Mouse (Mus musculus) kidney, postnatal 0 days (tissue): ENCODE results near the gene Olfr535. TPM values are rescaled to one million over a fixed set of nuclear protein-coding genes. Genes with fewer than 3 reads are reported as not detected.
"Not testable (repeated sequence)": the region's sequence is repeated elsewhere in the genome, so short reads cannot be mapped to it uniquely, and the experiment has no call there.

ENCODE experiments used
- ATAC-seq: fragments of 200-750 bp; cut with Nextera tagmentation; replicated peaks from 2 replicates; pipeline ENCODE4 v1.8.0; 2017; ENCODE audit warnings: low read depth, moderate number of reproducible peaks, moderate TSS enrichment, moderate library complexity; ENCODE audit not compliant: low FRiP score
- DNase-seq: peaks from one replicate; pipeline ENCODE4 v3.0.0-alpha.2; 2016; ENCODE audit warnings: low spot score
- H3K27ac ChIP-seq: fragments of 300-500 bp; sonication (generic); 2 replicates; pipeline ENCODE4 v1.5.1; 2014; ENCODE audit warnings: mild to moderate bottlenecking
- H3K27me3 ChIP-seq: fragments of 300-500 bp; sonication (generic); 2 replicates; pipeline ENCODE4 v1.6.1; 2014; ENCODE audit warnings: low read length, mixed read lengths; ENCODE audit not compliant: insufficient read depth
- H3K36me3 ChIP-seq: fragments of 300-500 bp; sonication (generic); 2 replicates; pipeline ENCODE4 v1.6.1; 2014; ENCODE audit warnings: low read length, mixed read lengths; ENCODE audit not compliant: insufficient read depth
- H3K4me1 ChIP-seq: fragments of 300-500 bp; sonication (generic); replicated peaks from 2 replicates; pipeline ENCODE4 v1.6.1; 2014; ENCODE audit warnings: antibody characterized with exemption, low read length, mixed read lengths; ENCODE audit not compliant: insufficient read depth
- H3K4me2 ChIP-seq: fragments of 300-500 bp; sonication (generic); 2 replicates; pipeline ENCODE4 v1.6.1; 2014; ENCODE audit warnings: mild to moderate bottlenecking, low read length, moderate library complexity, mixed read lengths
- H3K4me3 ChIP-seq: fragments of 300-500 bp; sonication (generic); replicated peaks from 2 replicates; pipeline ENCODE4 v1.5.1; 2014; ENCODE audit warnings: low read depth, low read length
- H3K9ac ChIP-seq: fragments of 300-500 bp; sonication (generic); 2 replicates; pipeline ENCODE4 v1.6.1; 2014; ENCODE audit warnings: low read depth, low read length
- H3K9me3 ChIP-seq: fragments of 300-500 bp; sonication (generic); replicated peaks from 2 replicates; pipeline ENCODE4 v1.6.1; 2016; ENCODE audit warnings: low read length, inconsistent platforms, mixed read lengths
- CTCF ChIP-seq: IDR thresholded peaks from 2 replicates; pipeline ENCODE4 v1.5.1; 2016; ENCODE audit warnings: antibody characterized with exemption, low read depth, mild to moderate bottlenecking, moderate library complexity
- WGBS: fragments of 180-500 bp; shearing (Covaris S2); extraction: QIAGEN DNeasy Blood & Tissue Kit; methylation state at CpG from one replicate; pipeline ENCODE4 v1.1.7; 2014; 5-methylcytosine and 5-hydroxymethylcytosine counted together
- polyA plus RNA-seq: library from polyadenylated mRNA; unstranded; fragments of >200 nt; fragmentation: Nextera tagmentation; extraction: Ambion mirVana; gene quantifications from 2 replicates; pipeline ENCODE4 v1.2.1, GENCODE M21; 2015

The Olfr535 gene
- polyA plus RNA-seq, 1 experiment from 2014 or later: not detected

GRCm38 (mm10) chr7:140494702-140495101, 10.7 kb downstream of the Olfr535 start:
- Histone ChIP-seq H3K4me1 (no peaks in the 10 kb centered on the region), H3K9me3 (no peaks in the 10 kb centered on the region), H3K9ac (no peak overlapping the region), H3K27me3 (no peaks in the 10 kb centered on the region), H3K4me3 (no peak overlapping the region), H3K36me3 (no peaks in the 10 kb centered on the region), H3K4me2 (no peak overlapping the region), H3K27ac (no peak overlapping the region)
- DNase-seq: no peak
- TF ChIP-seq CTCF: no peak
- ATAC-seq: no peak

GRCm38 (mm10) chr7:140507346-140508021, 23.5 kb downstream of the Olfr535 start, which contains the start of gene Olfr536:
TSS of gene Olfr536 (minus strand) at chr7:140507396.
- H3K9ac ChIP-seq, H3K27me3 ChIP-seq, ATAC-seq, H3K36me3 ChIP-seq, H3K4me2 ChIP-seq, H3K27ac ChIP-seq, H3K4me3 ChIP-seq, DNase-seq, H3K4me1 ChIP-seq, H3K9me3 ChIP-seq: not testable (repeated sequence)
- 33% methylated on average over 2 of the region's 2 CpGs for whole genome bisulfite sequencing

GRCm38 (mm10) chr7:140539746-140540145, 55.7 kb downstream of the Olfr535 start:
- DNase-seq (no peak), ATAC-seq (no peak)
- Histone ChIP-seq H3K27me3 (no peaks in the 10 kb centered on the region), H3K9me3 (no peaks in the 10 kb centered on the region), H3K27ac (no peak overlapping the region), H3K9ac (no peak overlapping the region), H3K4me2 (no peak overlapping the region), H3K4me3 (no peak overlapping the region), H3K36me3 (no peaks in the 10 kb centered on the region), H3K4me1 (no peaks in the 10 kb centered on the region)
- WGBS: 87% methylated on average over 2 of the region's 2 CpGs
- no peak for TF ChIP-seq CTCF

Other genes starting within 250 kb of the Olfr535 start
- not detected in 2 replicates for gene 5830411N06Rik, start 236.9 kb upstream of the Olfr535 start, polyA plus RNA-seq
- gene Olfr525, start 163.4 kb upstream of the Olfr535 start, polyA plus RNA-seq: not detected in 2 replicates
- not detected in 2 replicates for gene Olfr527, start 150.2 kb upstream of the Olfr535 start, polyA plus RNA-seq
- not detected in 2 replicates for gene Olfr60, start 122.5 kb upstream of the Olfr535 start, polyA plus RNA-seq
- gene Olfr530, start 107.9 kb upstream of the Olfr535 start, polyA plus RNA-seq: not detected in 2 replicates
- not detected in 2 replicates for gene Olfr531, start 81.3 kb upstream of the Olfr535 start, polyA plus RNA-seq
- gene Olfr532, start 62.6 kb upstream of the Olfr535 start, polyA plus RNA-seq: not detected in 2 replicates
- not detected in 2 replicates for gene Olfr533, start 20.8 kb upstream of the Olfr535 start, polyA plus RNA-seq
- not detected in 2 replicates for gene Olfr536, start 23.2 kb downstream of the Olfr535 start, polyA plus RNA-seq
- gene Olfr538, start 83.7 kb downstream of the Olfr535 start, polyA plus RNA-seq: not detected in 2 replicates
- 0.01 TPM in 1 of 2 replicates, not detected in the other for gene Olfr46, start 117.1 kb downstream of the Olfr535 start, polyA plus RNA-seq
- not detected in 2 replicates for gene Olfr61, start 144.8 kb downstream of the Olfr535 start, polyA plus RNA-seq
- gene Olfr53, start 162.2 kb downstream of the Olfr535 start, polyA plus RNA-seq: not detected in 2 replicates
- gene Olfr539, start 175.7 kb downstream of the Olfr535 start, polyA plus RNA-seq: not detected in 2 replicates
- gene Olfr45, start 197.7 kb downstream of the Olfr535 start, polyA plus RNA-seq: not detected in 2 replicates
- gene Olfr541, start 213.1 kb downstream of the Olfr535 start, polyA plus RNA-seq: not detected in 2 replicates